7 mouse cellular contexts compared by ENCODE assay signal in the genomic region with DNA sequence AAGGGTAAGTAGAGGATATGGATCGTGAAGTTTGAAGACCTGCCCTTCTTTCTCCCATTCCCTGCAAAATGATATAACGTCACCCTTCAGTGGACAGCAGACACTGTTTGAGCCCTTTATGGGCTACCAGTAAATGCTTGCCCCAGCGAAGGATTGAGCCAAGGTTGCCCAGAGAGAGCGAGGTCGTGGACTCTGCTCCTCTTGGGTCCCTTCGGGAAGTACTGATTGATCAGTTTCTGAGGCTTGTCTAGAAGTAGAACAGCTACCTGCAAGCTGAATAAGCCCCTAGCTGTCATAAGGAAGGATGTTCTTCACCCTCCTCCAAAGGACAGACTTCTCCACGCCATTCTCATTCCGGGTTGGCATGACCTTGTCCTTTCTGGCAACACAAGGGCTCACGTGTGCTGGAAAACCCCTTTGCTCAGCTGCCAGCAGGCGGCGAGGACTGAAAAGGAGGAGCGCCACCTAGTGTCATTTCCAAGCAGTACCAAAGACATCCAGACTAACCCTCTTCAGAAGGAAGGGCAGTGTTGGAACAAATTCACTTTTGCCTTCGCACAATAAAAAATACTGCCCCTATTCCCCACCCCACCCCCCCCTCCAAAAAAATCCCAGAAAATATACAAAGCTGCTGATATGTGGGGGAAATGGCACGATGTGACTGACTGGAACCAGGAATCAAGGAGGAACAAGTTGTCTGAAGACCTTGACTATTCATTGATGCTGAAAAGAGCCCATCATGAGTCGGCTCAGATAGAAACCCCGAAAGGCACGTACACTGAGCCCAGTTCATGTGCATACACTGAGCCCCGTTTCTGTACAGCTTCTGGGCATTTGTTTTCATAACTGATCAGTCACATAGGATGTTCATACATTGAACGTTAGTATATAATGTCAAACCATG.
DNase-seq lines count a peak whose midpoint lies in the region; ATAC-seq and TF ChIP-seq lines count a peak whose summit lies in the region.

No protein-coding gene starts in this region.

- 48% methylated on average over 19 of the region's 19 CpGs for WGBS in embryonic facial prominence, embryonic 10.5 days
- 37% methylated on average over 19 of the region's 19 CpGs for WGBS in heart, adult 2 months
- WGBS in kidney, adult 2 months = 30% methylated on average over 19 of the region's 19 CpGs
- 47% methylated on average over 19 of the region's 19 CpGs for WGBS in limb, embryonic 13.5 days
- 43% methylated on average over 19 of the region's 19 CpGs for WGBS in midbrain, postnatal 0 days

- peak; percentile 87 for DNase-seq in adrenal gland, postnatal 10 days
- DNase-seq in embryonic facial prominence, embryonic 10.5 days (ENCODE audit: low spot score) = peak; percentile 83
- DNase-seq in heart, adult 2 months = peak; percentile 64 to 68
- DNase-seq in kidney, adult 2 months = peak; percentile 84
- DNase-seq in midbrain, postnatal 0 days (ENCODE audit: low spot score) = peak; percentile 90
- peak; percentile 21 to 27 for DNase-seq in spleen, postnatal 36 days (ENCODE audit: low spot score in 2 of 2)

- no peaks in the 10 kb centered on the region for H3K79me2 ChIP-seq in heart, adult 2 months (replicated peaks; ENCODE audit: control insufficient read depth, insufficient read depth, low read length)

- intact Hi-C loops in heart, adult 2 months (cut with DNase I) = loop anchor here (1.0 to 2.0 kb wide), 2 partner anchors 278 to 456 kb away; no protein-coding TSS in a partner anchor

- H3K9ac ChIP-seq in heart, adult 2 months (ENCODE audit: low read depth, low read length) = no peak overlapping the region
- no peak overlapping the region for H3K9ac ChIP-seq in limb, embryonic 13.5 days
- no peak overlapping the region for H3K9ac ChIP-seq in midbrain, postnatal 0 days (replicated peaks; ENCODE audit: low read length, poor library complexity, severe bottlenecking)

- peak; percentile 91 for TF ChIP-seq CTCF in heart, adult 2 months (IDR thresholded peaks at IDR 0.05)
- TF ChIP-seq CTCF in kidney, adult 2 months (conservative IDR thresholded peaks at IDR 0.05; ENCODE audit: insufficient read depth, insufficient read length, low read depth, low read length) = peak; percentile 99; the same call in 1 of the 2 replicates
- peak; percentile 99 for TF ChIP-seq CTCF in midbrain, postnatal 0 days (IDR thresholded peaks at IDR 0.05)

- peak; percentile 75; the same call in 1 of the 2 replicates for ATAC-seq in limb, embryonic 13.5 days (ENCODE audit: low FRiP score, low read depth)
- peak; percentile 89 for ATAC-seq in midbrain, postnatal 0 days (ENCODE audit: low FRiP score)

- H3K36me3 ChIP-seq in embryonic facial prominence, embryonic 10.5 days (replicated peaks) = no peaks in the 10 kb centered on the region
- H3K36me3 ChIP-seq in heart, adult 2 months (ENCODE audit: control insufficient read depth, insufficient read depth, low read length) = no peaks in the 10 kb centered on the region
- H3K36me3 ChIP-seq in kidney, adult 2 months (ENCODE audit: control insufficient read depth, insufficient read depth, low read length) = no peaks in the 10 kb centered on the region
- no peaks in the 10 kb centered on the region for H3K36me3 ChIP-seq in limb, embryonic 13.5 days
- no peaks in the 10 kb centered on the region for H3K36me3 ChIP-seq in midbrain, postnatal 0 days (ENCODE audit: insufficient read depth, low read length)

- no peaks in the 10 kb centered on the region for H3K27me3 ChIP-seq in embryonic facial prominence, embryonic 10.5 days (replicated peaks; ENCODE audit: low read depth, poor library complexity, severe bottlenecking)
- H3K27me3 ChIP-seq in heart, adult 2 months (ENCODE audit: control insufficient read depth, insufficient read depth, low read length) = no peaks in the 10 kb centered on the region
- no peaks in the 10 kb centered on the region for H3K27me3 ChIP-seq in kidney, adult 2 months (replicated peaks; ENCODE audit: control insufficient read depth, insufficient read depth, low read length)
- peaks cover 8% of the 10 kb centered on the region; the same call in 1 of the 2 replicates for H3K27me3 ChIP-seq in limb, embryonic 13.5 days
- no peaks in the 10 kb centered on the region for H3K27me3 ChIP-seq in midbrain, postnatal 0 days (ENCODE audit: insufficient read depth, low read length)

- no peak overlapping the region for H3K4me3 ChIP-seq in embryonic facial prominence, embryonic 10.5 days
- H3K4me3 ChIP-seq in heart, adult 2 months = no peak overlapping the region
- H3K4me3 ChIP-seq in kidney, adult 2 months (ENCODE audit: insufficient read depth, low read depth, low read length) = peak overlapping the region; percentile 15; the same call in 1 of the 2 replicates
- H3K4me3 ChIP-seq in limb, embryonic 13.5 days = no peak overlapping the region
- no peak overlapping the region for H3K4me3 ChIP-seq in midbrain, postnatal 0 days (ENCODE audit: low read depth, low read length)

- no peak for TF ChIP-seq POLR2A in heart, adult 2 months (IDR thresholded peaks at IDR 0.05; ENCODE audit: insufficient read depth, low read depth, low read length)
- TF ChIP-seq POLR2A in kidney, adult 2 months (IDR thresholded peaks at IDR 0.05; ENCODE audit: low read depth, low read length) = no peak

- H3K4me1 ChIP-seq in embryonic facial prominence, embryonic 10.5 days = no peaks in the 10 kb centered on the region
- H3K4me1 ChIP-seq in heart, adult 2 months (ENCODE audit: control insufficient read depth, insufficient read depth, low read length) = no peaks in the 10 kb centered on the region; the same call in 1 of the 2 replicates
- H3K4me1 ChIP-seq in kidney, adult 2 months (ENCODE audit: control insufficient read depth, insufficient read depth, low read length) = peaks cover 8% of the 10 kb centered on the region; the same call in 1 of the 2 replicates
- H3K4me1 ChIP-seq in limb, embryonic 13.5 days = 0 out of 2 replicates have a peak, but pooled peaks cover 2% of the 10 kb centered on the region
- no peaks in the 10 kb centered on the region for H3K4me1 ChIP-seq in midbrain, postnatal 0 days (ENCODE audit: insufficient read depth, low read length)

- H3K9me3 ChIP-seq in embryonic facial prominence, embryonic 10.5 days = no peaks in the 10 kb centered on the region
- no peaks in the 10 kb centered on the region for H3K9me3 ChIP-seq in limb, embryonic 13.5 days
- no peaks in the 10 kb centered on the region for H3K9me3 ChIP-seq in midbrain, postnatal 0 days (ENCODE audit: low read length)

- TF ChIP-seq EP300 in heart, adult 2 months (IDR thresholded peaks at IDR 0.05; ENCODE audit: insufficient read depth, low read depth, low read length) = peak; percentile 88

- 0 out of 2 replicates have a peak overlapping the region, but pooled peaks have one; percentile 3 for H3K4me2 ChIP-seq in limb, embryonic 13.5 days (replicated peaks)
- peak overlapping the region; percentile 21; the same call in 1 of the 2 replicates for H3K4me2 ChIP-seq in midbrain, postnatal 0 days (ENCODE audit: low read depth, low read length, poor library complexity, severe bottlenecking)

- no peak overlapping the region for H3K27ac ChIP-seq in embryonic facial prominence, embryonic 10.5 days (replicated peaks)
- H3K27ac ChIP-seq in heart, adult 2 months = no peak overlapping the region
- peak overlapping the region; percentile 87 for H3K27ac ChIP-seq in kidney, adult 2 months (ENCODE audit: insufficient read depth, low read depth, low read length)
- H3K27ac ChIP-seq in limb, embryonic 13.5 days = no peak overlapping the region
- H3K27ac ChIP-seq in midbrain, postnatal 0 days (ENCODE audit: low read depth, low read length) = no peak overlapping the region

Comparison
In these comparisons a context has a peak if more than half of its experiments do, and no peak if none do; other contexts are left out.
1. DNase-seq: peak in every context shown above with its lines; median percentile 90 in midbrain, postnatal 0 days; 87 in adrenal gland, postnatal 10 days; 84 in kidney, adult 2 months; 83 in embryonic facial prominence, embryonic 10.5 days; 66 in heart, adult 2 months; 24 in spleen, postnatal 36 days.